Mouse (Mus musculus): Measurements from ENCODE around the gene Homer2. TPM values are rescaled to one million over a fixed set of nuclear protein-coding genes. Genes with fewer than 3 reads are reported as not detected.
A peak's percentile ranks its signal among the peaks of the same experiment; 100 is the strongest.

The Homer2 gene
- polyA plus RNA-seq, 1 experiment from 2014 or later, result 63.4 TPM

- Histone ChIP-seq H3K4me2 (peak overlapping the region; percentile 47), H3K27me3 (no peaks in the 10 kb centered on the region), H3K4me1 (replicated peaks) (peaks cover 24% of the 10 kb centered on the region), H3K9me3 (replicated peaks) (no peaks in the 10 kb centered on the region), H3K27ac (peak overlapping the region; percentile 89), H3K36me3 (no peaks in the 10 kb centered on the region), H3K4me3 (peak overlapping the region; percentile 9), H3K9ac (no peak overlapping the region)
- WGBS, result 21% methylated on average over 18 of the region's 18 CpGs
- ATAC-seq (replicated peaks; ENCODE audit: insufficient number of reproducible peaks, insufficient read depth, low FRiP score, low read depth), result peak; percentile 42
Measured at GRCm38 (mm10) chr7:81725986-81726727, 18.8 kb upstream of the Homer2 start.

GRCm38 (mm10) chr7:81723851-81724250, 16.5 kb upstream of the Homer2 start:
- H3K9ac ChIP-seq, result no peak overlapping the region
- no peak for ATAC-seq (replicated peaks; ENCODE audit: insufficient number of reproducible peaks, insufficient read depth, low FRiP score, low read depth)
- no peak overlapping the region for H3K4me2 ChIP-seq
- H3K36me3 ChIP-seq, result no peaks in the 10 kb centered on the region
- H3K27ac ChIP-seq, result no peak overlapping the region
- H3K4me1 ChIP-seq (replicated peaks), result peaks cover 33% of the 10 kb centered on the region
- no peaks in the 10 kb centered on the region for H3K9me3 ChIP-seq (replicated peaks)
- H3K27me3 ChIP-seq, result no peaks in the 10 kb centered on the region
- no peak overlapping the region for H3K4me3 ChIP-seq
- 94% methylated on average over 10 of the region's 10 CpGs for WGBS

GRCm38 (mm10) chr7:81721271-81721670, 13.9 kb upstream of the Homer2 start:
- ATAC-seq (replicated peaks; ENCODE audit: insufficient number of reproducible peaks, insufficient read depth, low FRiP score, low read depth), result 0 out of 2 replicates have a peak, but pooled peaks have one; percentile 54
- Histone ChIP-seq H3K4me3 (no peak overlapping the region), H3K27ac (peak overlapping the region; percentile 6), H3K27me3 (no peaks in the 10 kb centered on the region), H3K4me2 (no peak overlapping the region), H3K4me1 (replicated peaks) (peaks cover 30% of the 10 kb centered on the region), H3K9me3 (replicated peaks) (no peaks in the 10 kb centered on the region), H3K9ac (no peak overlapping the region), H3K36me3 (no peaks in the 10 kb centered on the region)
- WGBS, result 57% methylated on average over 5 of the region's 5 CpGs

- Histone ChIP-seq H3K27ac (no peak overlapping the region), H3K4me3 (no peak overlapping the region), H3K9ac (no peak overlapping the region), H3K9me3 (replicated peaks) (no peaks in the 10 kb centered on the region), H3K36me3 (no peaks in the 10 kb centered on the region), H3K4me1 (replicated peaks) (peaks cover 21% of the 10 kb centered on the region), H3K27me3 (no peaks in the 10 kb centered on the region), H3K4me2 (no peak overlapping the region)
- ATAC-seq (replicated peaks; ENCODE audit: insufficient number of reproducible peaks, insufficient read depth, low FRiP score, low read depth), result no peak
- 57% methylated on average over 1 of the region's 1 CpGs for WGBS
Measured at GRCm38 (mm10) chr7:81719216-81719661, 11.9 kb upstream of the Homer2 start.

- no peak overlapping the region for H3K9ac ChIP-seq
- no peak overlapping the region for H3K4me3 ChIP-seq
- no peak overlapping the region for H3K27ac ChIP-seq
- peaks cover 21% of the 10 kb centered on the region for H3K4me1 ChIP-seq (replicated peaks)
- H3K4me2 ChIP-seq, result no peak overlapping the region
- no peak for ATAC-seq (replicated peaks; ENCODE audit: insufficient number of reproducible peaks, insufficient read depth, low FRiP score, low read depth)
- no peaks in the 10 kb centered on the region for H3K36me3 ChIP-seq
- 76% methylated on average over 1 of the region's 1 CpGs for WGBS
- H3K27me3 ChIP-seq, result no peaks in the 10 kb centered on the region
- H3K9me3 ChIP-seq (replicated peaks), result no peaks in the 10 kb centered on the region
Measured at GRCm38 (mm10) chr7:81718657-81719056, 11.3 kb upstream of the Homer2 start.

- Histone ChIP-seq H3K9ac (no peak overlapping the region), H3K4me1 (replicated peaks) (peaks cover 11% of the 10 kb centered on the region), H3K9me3 (replicated peaks) (no peaks in the 10 kb centered on the region), H3K27me3 (peaks cover 17% of the 10 kb centered on the region; the same call in 1 of the 2 replicates), H3K27ac (no peak overlapping the region), H3K4me3 (no peak overlapping the region), H3K36me3 (no peaks in the 10 kb centered on the region), H3K4me2 (no peak overlapping the region)
- WGBS, result 72% methylated on average over 4 of the region's 4 CpGs
- ATAC-seq (replicated peaks; ENCODE audit: insufficient number of reproducible peaks, insufficient read depth, low FRiP score, low read depth), result no peak
Measured at GRCm38 (mm10) chr7:81710166-81710565, 2.8 kb upstream of the Homer2 start.

GRCm38 (mm10) chr7:81708165-81708564, 838 bp upstream of the Homer2 start:
- Histone ChIP-seq H3K27ac (no peak overlapping the region), H3K9me3 (replicated peaks) (no peaks in the 10 kb centered on the region), H3K36me3 (no peaks in the 10 kb centered on the region), H3K9ac (no peak overlapping the region), H3K4me3 (no peak overlapping the region), H3K4me1 (replicated peaks) (peaks cover 22% of the 10 kb centered on the region), H3K27me3 (peaks cover 17% of the 10 kb centered on the region; the same call in 1 of the 2 replicates), H3K4me2 (no peak overlapping the region)
- ATAC-seq (replicated peaks; ENCODE audit: insufficient number of reproducible peaks, insufficient read depth, low FRiP score, low read depth), result no peak

- Histone ChIP-seq H3K9me3 (replicated peaks) (no peaks in the 10 kb centered on the region), H3K4me2 (peak overlapping the region; percentile 91), H3K36me3 (no peaks in the 10 kb centered on the region), H3K4me3 (peak overlapping the region; percentile 63), H3K27me3 (peaks cover 17% of the 10 kb centered on the region; the same call in 1 of the 2 replicates), H3K4me1 (replicated peaks) (peaks cover 33% of the 10 kb centered on the region), H3K9ac (peak overlapping the region; percentile 76), H3K27ac (peak overlapping the region; percentile 80)
- ATAC-seq (replicated peaks; ENCODE audit: insufficient number of reproducible peaks, insufficient read depth, low FRiP score, low read depth), result peak; percentile 63
- WGBS, result under 1% methylated on average over 92 of the region's 114 CpGs
Measured at GRCm38 (mm10) chr7:81706416-81707391, 623 bp downstream of the Homer2 start.

GRCm38 (mm10) chr7:81706027-81706415, 1.3 kb downstream of the Homer2 start:
- Histone ChIP-seq H3K9me3 (replicated peaks) (no peaks in the 10 kb centered on the region), H3K4me1 (replicated peaks) (peaks cover 33% of the 10 kb centered on the region), H3K4me3 (peak overlapping the region; percentile 63), H3K9ac (peak overlapping the region; percentile 76), H3K36me3 (no peaks in the 10 kb centered on the region), H3K4me2 (peak overlapping the region; percentile 91), H3K27ac (peak overlapping the region; percentile 80), H3K27me3 (peaks cover 14% of the 10 kb centered on the region; the same call in 1 of the 2 replicates)
- no peak for ATAC-seq (replicated peaks; ENCODE audit: insufficient number of reproducible peaks, insufficient read depth, low FRiP score, low read depth)
- 22% methylated on average over 12 of the region's 12 CpGs for WGBS

GRCm38 (mm10) chr7:81698357-81698756, 9.0 kb downstream of the Homer2 start:
- H3K4me1 ChIP-seq (replicated peaks), result peaks cover 34% of the 10 kb centered on the region
- WGBS, result 88% methylated on average over 13 of the region's 13 CpGs
- ATAC-seq (replicated peaks; ENCODE audit: insufficient number of reproducible peaks, insufficient read depth, low FRiP score, low read depth), result no peak

GRCm38 (mm10) chr7:81697954-81698353, 9.4 kb downstream of the Homer2 start:
- ATAC-seq (replicated peaks; ENCODE audit: insufficient number of reproducible peaks, insufficient read depth, low FRiP score, low read depth), result no peak
- Histone ChIP-seq H3K9me3 (replicated peaks) (no peaks in the 10 kb centered on the region), H3K27me3 (no peaks in the 10 kb centered on the region), H3K9ac (no peak overlapping the region), H3K27ac (no peak overlapping the region), H3K4me3 (no peak overlapping the region), H3K4me1 (replicated peaks) (peaks cover 30% of the 10 kb centered on the region), H3K4me2 (no peak overlapping the region), H3K36me3 (no peaks in the 10 kb centered on the region)
- 70% methylated on average over 4 of the region's 4 CpGs for WGBS

More at GRCm38 (mm10) chr7:81698357-81698756, 9.0 kb downstream of the Homer2 start:
- no peak overlapping the region for H3K27ac ChIP-seq
- no peak overlapping the region for H3K4me3 ChIP-seq
- H3K9ac ChIP-seq, result no peak overlapping the region
- no peaks in the 10 kb centered on the region for H3K36me3 ChIP-seq
- no peak overlapping the region for H3K4me2 ChIP-seq
- H3K9me3 ChIP-seq (replicated peaks), result no peaks in the 10 kb centered on the region
- no peaks in the 10 kb centered on the region for H3K27me3 ChIP-seq
